Mouse (Mus musculus): Measurements from ENCODE around the gene Trappc6a.

DNA sequence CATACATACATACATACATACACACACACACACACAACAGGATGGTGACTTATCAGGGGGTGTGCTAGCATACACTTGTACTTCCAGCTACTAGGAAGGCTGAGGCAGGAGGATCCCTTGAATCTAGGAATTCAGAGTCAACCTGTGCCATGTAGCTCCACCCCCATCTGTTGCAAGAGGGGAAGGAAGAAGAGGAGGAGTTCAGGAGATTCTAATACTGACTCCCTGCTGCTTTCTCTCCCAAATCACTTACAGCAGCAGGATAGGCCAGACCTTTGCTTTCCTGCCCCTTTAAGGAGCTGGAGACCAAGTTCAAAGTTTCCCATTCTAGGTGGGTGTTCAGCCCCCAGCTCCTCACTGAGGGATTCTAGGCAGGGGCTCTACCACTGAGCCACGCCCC is 22.7 kb upstream of the Trappc6a start:
- TF ChIP-seq EP300 (IDR thresholded peaks at IDR 0.05; ENCODE audit: low read depth) (no peak), CTCF (IDR thresholded peaks at IDR 0.05; ENCODE audit: low read depth) (no peak)
